Mouse (Mus musculus) 3134 (cell line): ENCODE measurements at regions not wholly inside any gene's neighbourhood (a gene's known extent, or its start where the extent isn't known, plus 50 kb on each side); places are given as distances from the start of the nearest gene placed in this dataset.

Experiments
- DNase-seq: peaks from one replicate; pipeline ENCODE4 v3.0.0-alpha.2; 2011; ENCODE audit warnings: low spot score; ENCODE audit not compliant: insufficient read length; ENCODE audit errors: extremely low read depth

GRCm38 (mm10) chr3:144013481-144014125 lies 191.4 kb downstream of the Lmo4 start:
- no peak for DNase-seq

- DNase-seq: no peak
Observed at GRCm38 (mm10) chr3:144012820-144013219, 192.2 kb downstream of the Lmo4 start.

- DNase-seq: no peak
Observed at GRCm38 (mm10) chr3:144012173-144012572, 192.8 kb downstream of the Lmo4 start.

GRCm38 (mm10) chr3:144011456-144012025 lies 193.5 kb downstream of the Lmo4 start:
- no peak for DNase-seq

- no peak for DNase-seq
Observed at GRCm38 (mm10) chr3:144010558-144010957, 194.5 kb downstream of the Lmo4 start.

- DNase-seq: no peak
Observed at GRCm38 (mm10) chr3:144007111-144007619, 197.9 kb downstream of the Lmo4 start.

- no peak for DNase-seq
Observed at GRCm38 (mm10) chr3:143997909-143998308, 207.1 kb downstream of the Lmo4 start.

GRCm38 (mm10) chr3:143995045-143995444 lies 210.0 kb downstream of the Lmo4 start:
- DNase-seq: no peak

GRCm38 (mm10) chr3:143988991-143989390 lies 216.0 kb downstream of the Lmo4 start:
- no peak for DNase-seq

- DNase-seq: no peak
Observed at GRCm38 (mm10) chr3:143988037-143988436, 217.0 kb downstream of the Lmo4 start.

- no peak for DNase-seq
Observed at GRCm38 (mm10) chr3:143986798-143987197, 218.2 kb downstream of the Lmo4 start.

- DNase-seq: no peak
Observed at GRCm38 (mm10) chr3:143986200-143986506, 218.9 kb downstream of the Lmo4 start.

GRCm38 (mm10) chr3:143985349-143986199 lies 219.4 kb downstream of the Lmo4 start:
- DNase-seq: no peak

- DNase-seq: no peak
Observed at GRCm38 (mm10) chr3:143978703-143979102, 226.3 kb downstream of the Lmo4 start.

GRCm38 (mm10) chr3:143977886-143978447 lies 227.1 kb downstream of the Lmo4 start:
- no peak for DNase-seq

GRCm38 (mm10) chr3:143973582-143973981 lies 231.4 kb downstream of the Lmo4 start:
- DNase-seq: no peak

- no peak for DNase-seq
Observed at GRCm38 (mm10) chr3:143972351-143972750, 232.7 kb downstream of the Lmo4 start.

- no peak for DNase-seq
Observed at GRCm38 (mm10) chr3:143970771-143971170, 234.2 kb downstream of the Lmo4 start.

- no peak for DNase-seq
Observed at GRCm38 (mm10) chr3:143955508-143955907, 249.5 kb downstream of the Lmo4 start.

- no peak for DNase-seq
Observed at GRCm38 (mm10) chr3:143954822-143955221, 250.2 kb downstream of the Lmo4 start.

- no peak for DNase-seq
Observed at GRCm38 (mm10) chr3:143952289-143952688, 252.7 kb downstream of the Lmo4 start.
